Mouse (Mus musculus) erythroblast, embryonic 14.5 days (primary cell): ENCODE data around the gene Gpx8. TPM values are rescaled to one million over a fixed set of nuclear protein-coding genes. Genes with fewer than 3 reads are reported as not detected.

Source experiments
- H3K27me3 ChIP-seq: 2 replicates; pipeline ENCODE4 v1.6.1; 2012; ENCODE audit warnings: inconsistent platforms; ENCODE audit not compliant: control insufficient read depth
- H3K36me3 ChIP-seq: 2 replicates; pipeline ENCODE4 v1.6.1; 2012; ENCODE audit warnings: mild to moderate bottlenecking, inconsistent platforms; ENCODE audit not compliant: control insufficient read depth
- H3K4me1 ChIP-seq: 2 replicates; pipeline ENCODE4 v1.6.1; 2012; ENCODE audit warnings: inconsistent platforms; ENCODE audit not compliant: control insufficient read depth
- H3K4me3 ChIP-seq: replicated peaks from 2 replicates; pipeline ENCODE3; 2012; ENCODE audit warnings: moderate library complexity, mild to moderate bottlenecking, inconsistent platforms
- H3K9me3 ChIP-seq: 2 replicates; pipeline ENCODE4 v1.6.1; 2012; ENCODE audit warnings: low read length, inconsistent platforms, mixed read lengths; ENCODE audit not compliant: control insufficient read depth
- GATA1 ChIP-seq: IDR thresholded peaks from 2 replicates; pipeline ENCODE4 v1.6.1; 2012; ENCODE audit warnings: low read length, inconsistent platforms, mixed read lengths
- TAL1 ChIP-seq: IDR thresholded peaks from 3 replicates; pipeline ENCODE4 v1.6.1; 2012; ENCODE audit warnings: low read length, inconsistent platforms, mixed read lengths
- polyA plus RNA-seq: library from polyadenylated mRNA; stranded (reverse); fragments of >175 nt; gene quantifications from 2 replicates; pipeline ENCODE4 v1.2.3, GENCODE M21; 2012

Gpx8 gene
- polyA plus RNA-seq, 1 experiment: not detected

DNA sequence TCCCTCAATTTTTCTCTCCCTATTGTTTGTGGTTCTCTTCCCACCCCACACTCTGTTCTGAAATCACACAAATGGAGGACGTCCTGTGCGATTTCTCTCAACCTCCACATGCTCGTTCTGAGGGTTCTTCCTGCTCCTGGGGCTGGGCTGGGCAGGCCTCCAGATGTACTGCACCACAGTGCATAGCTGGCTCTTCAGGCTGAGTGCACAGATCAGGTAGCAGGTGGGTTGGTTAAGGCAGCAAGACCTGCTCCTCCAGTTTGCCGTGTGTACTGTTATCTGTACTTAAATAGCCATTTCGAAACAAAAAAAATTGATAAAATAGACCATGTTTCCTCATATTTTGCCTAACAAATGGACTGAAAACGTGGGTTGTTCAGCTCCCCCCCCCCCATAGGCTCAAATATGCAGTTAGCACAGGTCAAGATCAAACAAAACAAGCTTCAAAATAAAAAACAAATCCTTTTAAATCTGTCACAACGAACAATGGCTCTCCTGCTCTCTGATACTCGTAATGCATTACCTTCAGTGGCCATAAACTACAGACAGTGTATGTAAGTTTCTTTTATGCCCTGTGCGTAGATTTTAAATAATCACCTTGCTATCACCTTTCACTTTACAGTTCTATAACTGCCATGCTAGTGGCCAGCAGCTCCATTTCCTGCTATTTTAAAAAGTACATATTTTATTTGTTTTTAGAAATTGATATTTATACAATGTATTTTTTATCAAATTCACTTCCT lies 45.5 kb downstream of the Gpx8 start:
- Histone ChIP-seq H3K27me3 (peaks cover 50% of the 10 kb centered on the region), H3K9me3 (no peaks in the 10 kb centered on the region), H3K36me3 (no peaks in the 10 kb centered on the region), H3K4me1 (no peaks in the 10 kb centered on the region), H3K4me3 (no peak overlapping the region)
- TF ChIP-seq TAL1 (no peak), GATA1 (no peak)

DNA sequence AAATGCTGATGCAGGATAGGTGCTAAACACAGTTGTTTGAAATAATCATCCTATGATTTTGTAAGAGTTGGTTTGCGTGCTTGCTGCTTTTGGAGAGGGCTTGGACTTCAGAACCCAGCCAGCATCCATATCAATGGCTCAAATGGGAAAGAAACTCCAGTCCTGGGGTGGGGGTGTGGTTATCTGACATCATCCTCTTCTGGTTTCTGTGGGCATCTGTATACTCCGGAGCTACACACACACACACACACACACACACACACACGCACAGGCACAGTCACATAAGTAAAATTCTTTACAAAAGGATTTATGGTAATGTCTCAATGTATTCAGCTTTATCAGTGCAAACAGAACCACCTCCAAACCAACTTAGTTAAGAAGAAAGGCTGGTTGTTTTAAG lies 46.1 kb downstream of the Gpx8 start:
- Histone ChIP-seq H3K36me3 (no peaks in the 10 kb centered on the region), H3K9me3 (no peaks in the 10 kb centered on the region), H3K27me3 (peaks cover 56% of the 10 kb centered on the region), H3K4me3 (no peak overlapping the region), H3K4me1 (no peaks in the 10 kb centered on the region)
- TF ChIP-seq GATA1: no peak
- no peak for TF ChIP-seq TAL1

- peaks cover 70% of the 10 kb centered on the region for H3K27me3 ChIP-seq
- TF ChIP-seq GATA1: no peak
- H3K4me1 ChIP-seq: peaks cover 6% of the 10 kb centered on the region
- H3K4me3 ChIP-seq: no peak overlapping the region
- peaks cover 6% of the 10 kb centered on the region; the same call in 1 of the 2 replicates for H3K9me3 ChIP-seq
- H3K36me3 ChIP-seq: no peaks in the 10 kb centered on the region
Measured at GRCm38 (mm10) chr13:112998427-112999201, 47.6 kb downstream of the Gpx8 start.

DNA sequence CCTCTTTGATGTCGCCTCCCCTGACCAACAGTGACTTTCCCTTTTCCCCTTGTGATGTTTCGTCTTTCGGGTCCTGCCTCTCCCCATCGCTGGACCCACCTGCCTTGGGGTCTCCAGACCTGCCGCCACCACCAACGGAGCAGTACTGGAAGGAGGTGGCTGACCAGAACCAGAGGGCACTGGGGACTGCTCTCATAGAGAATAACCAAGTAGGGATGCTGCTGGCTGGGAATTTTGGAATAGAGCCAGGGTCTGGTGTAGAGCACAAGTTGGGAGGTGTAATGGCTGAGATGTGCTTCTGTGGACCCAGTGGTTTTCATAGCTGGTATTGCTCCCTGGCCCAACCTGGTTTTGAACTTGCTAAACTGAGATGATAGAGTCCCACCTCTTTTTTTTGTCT lies 48.8 kb downstream of the Gpx8 start:
- no peak overlapping the region for H3K4me3 ChIP-seq
- no peak for TF ChIP-seq GATA1
- no peak for TF ChIP-seq TAL1
- H3K9me3 ChIP-seq: peaks cover 7% of the 10 kb centered on the region; the same call in 1 of the 2 replicates
- peaks cover 83% of the 10 kb centered on the region for H3K27me3 ChIP-seq
- H3K4me1 ChIP-seq: peaks cover 9% of the 10 kb centered on the region
- no peaks in the 10 kb centered on the region for H3K36me3 ChIP-seq

DNA sequence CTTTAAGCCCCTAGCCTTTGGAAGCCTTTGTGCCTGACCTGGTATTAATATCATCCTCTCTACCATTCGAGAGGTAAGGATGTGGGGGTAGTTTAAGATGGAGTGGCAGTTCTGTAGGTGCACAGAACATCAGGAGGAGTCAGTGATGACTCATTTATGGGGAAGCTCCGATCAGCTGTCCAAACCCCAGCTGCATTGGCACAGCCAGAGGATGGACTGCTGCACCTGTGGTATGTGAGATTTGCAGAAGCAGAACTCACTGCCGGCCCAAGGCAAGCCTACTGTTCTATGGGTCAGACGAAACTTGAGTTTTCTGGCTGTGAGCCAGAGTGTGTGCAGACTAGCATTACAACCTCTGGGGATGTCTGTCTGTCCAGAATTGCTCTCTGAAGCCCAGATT lies 49.8 kb downstream of the Gpx8 start:
- no peak for TF ChIP-seq GATA1
- no peak for TF ChIP-seq TAL1

DNA sequence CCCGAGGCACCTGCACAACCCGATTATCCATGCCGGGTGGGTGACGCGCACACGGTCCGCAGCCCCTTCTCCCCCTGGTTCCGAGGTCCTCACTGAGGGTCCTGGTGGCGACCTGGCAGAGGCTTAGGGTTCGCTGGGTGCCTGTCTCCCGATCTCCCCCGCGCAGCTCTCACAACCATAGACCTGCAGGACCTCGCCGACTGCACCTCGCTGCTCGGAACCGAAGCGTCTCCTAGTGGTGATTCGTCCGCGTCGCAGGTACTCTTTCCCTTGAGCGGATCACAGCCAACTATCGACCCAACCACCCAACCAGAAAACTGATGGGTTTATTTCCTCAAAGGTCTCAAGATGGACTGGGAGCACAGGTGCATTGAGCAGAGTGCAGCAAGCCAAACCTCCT lies 52.0 kb downstream of the Gpx8 start:
- Histone ChIP-seq H3K27me3 (peaks cover 96% of the 10 kb centered on the region), H3K9me3 (peaks cover 7% of the 10 kb centered on the region; the same call in 1 of the 2 replicates), H3K4me1 (peaks cover 9% of the 10 kb centered on the region), H3K36me3 (no peaks in the 10 kb centered on the region), H3K4me3 (no peak overlapping the region)
- no peak for TF ChIP-seq GATA1

More for the DNA sequence above, 49.8 kb downstream of the Gpx8 start:
- Histone ChIP-seq H3K36me3 (no peaks in the 10 kb centered on the region), H3K9me3 (peaks cover 7% of the 10 kb centered on the region; the same call in 1 of the 2 replicates), H3K4me1 (peaks cover 9% of the 10 kb centered on the region), H3K4me3 (no peak overlapping the region), H3K27me3 (peaks cover 89% of the 10 kb centered on the region)

GRCm38 (mm10) chr13:112993531-112994152 lies 52.6 kb downstream of the Gpx8 start, which contains the start of gene Mcidas:
TSS of gene Mcidas (plus strand) at chr13:112993845.
- H3K4me1 ChIP-seq: peaks cover 9% of the 10 kb centered on the region
- H3K4me3 ChIP-seq: no peak within 1 kb of the TSS
- TF ChIP-seq TAL1 (no peak), GATA1 (no peak)
- no peaks in the 10 kb centered on the region for H3K36me3 ChIP-seq
- peaks cover 96% of the 10 kb centered on the region for H3K27me3 ChIP-seq
- H3K9me3 ChIP-seq: peaks cover 9% of the 10 kb centered on the region; the same call in 1 of the 2 replicates

Other genes with a start within 250 kb of the Gpx8 start
- gene Plpp1, start 245.6 kb downstream of the Gpx8 start, polyA plus RNA-seq: 5.1 and 5.2 TPM in 2 replicates
- gene Mtrex, start 119.0 kb downstream of the Gpx8 start, polyA plus RNA-seq: 0.34 TPM in 2 replicates
- 0.14 and 0.17 TPM in 2 replicates for gene Dhx29, start 119.0 kb downstream of the Gpx8 start, polyA plus RNA-seq
- not detected in 2 replicates for gene Ccno, start 58.6 kb downstream of the Gpx8 start, polyA plus RNA-seq
- gene Mcidas, start 52.6 kb downstream of the Gpx8 start, polyA plus RNA-seq: not detected in 2 replicates
- gene Cdc20b, start 11.3 kb downstream of the Gpx8 start, polyA plus RNA-seq: not detected in 2 replicates
- gene Gzma, start 54.6 kb upstream of the Gpx8 start, polyA plus RNA-seq: not detected in 2 replicates
- 0.02 TPM in 1 of 2 replicates, not detected in the other for gene Esm1, start 163.2 kb upstream of the Gpx8 start, polyA plus RNA-seq
- gene Gzmk, start 179.5 kb upstream of the Gpx8 start, polyA plus RNA-seq: not detected in 2 replicates
- gene BC067074, start 246.7 kb upstream of the Gpx8 start, polyA plus RNA-seq: 0.13 TPM in 1 of 2 replicates, not detected in the other